Mouse (Mus musculus) lung, postnatal 0 days (tissue): ENCODE data around the gene Pdhb. TPM values are rescaled to one million over a fixed set of nuclear protein-coding genes. Genes with fewer than 3 reads are reported as not detected.
A peak's percentile ranks its signal among the peaks of the same experiment; 100 is the strongest.

Experiments used
- ATAC-seq: fragments of 200-750 bp; cut with Nextera tagmentation; 2 replicates; pipeline ENCODE4 v1.8.0; 2017; ENCODE audit warnings: moderate library complexity
- DNase-seq: peaks from one replicate; pipeline ENCODE4 v3.0.0-alpha.2; 2016; ENCODE audit warnings: low spot score
- H3K27ac ChIP-seq: fragments of 300-500 bp; sonication (generic); 2 replicates; pipeline ENCODE4 v1.5.1; 2014; ENCODE audit warnings: antibody characterized with exemption, mild to moderate bottlenecking, low read length, mixed read lengths
- H3K27me3 ChIP-seq: fragments of 300-500 bp; sonication (generic); replicated peaks from 2 replicates; pipeline ENCODE4 v1.6.1; 2014; ENCODE audit warnings: low read length, mixed read lengths; ENCODE audit not compliant: insufficient read depth
- H3K36me3 ChIP-seq: fragments of 300-500 bp; sonication (generic); 2 replicates; pipeline ENCODE4 v1.6.1; 2014; ENCODE audit warnings: low read length, mixed read lengths; ENCODE audit not compliant: insufficient read depth
- H3K4me1 ChIP-seq: fragments of 300-500 bp; sonication (generic); 2 replicates; pipeline ENCODE4 v1.6.1; 2014; ENCODE audit warnings: antibody characterized with exemption, low read depth, low read length, mixed read lengths; ENCODE audit not compliant: insufficient read depth
- H3K4me2 ChIP-seq: fragments of 300-500 bp; sonication (generic); replicated peaks from 2 replicates; pipeline ENCODE4 v1.6.1; 2014; ENCODE audit warnings: low read depth, mild to moderate bottlenecking, low read length, moderate library complexity, mixed read lengths
- H3K4me3 ChIP-seq: fragments of 300-500 bp; sonication (generic); 2 replicates; pipeline ENCODE4 v1.5.1; 2014; ENCODE audit warnings: low read depth, low read length
- H3K9ac ChIP-seq: fragments of 300-500 bp; sonication (generic); replicated peaks from 2 replicates; pipeline ENCODE4 v1.6.1; 2014; ENCODE audit warnings: low read depth, mild to moderate bottlenecking
- H3K9me3 ChIP-seq: fragments of 300-500 bp; sonication (generic); 2 replicates; pipeline ENCODE4 v1.6.1; 2016; ENCODE audit warnings: low read length, mixed read lengths
- CTCF ChIP-seq: IDR thresholded peaks from 2 replicates; pipeline ENCODE4 v1.5.1; 2016; ENCODE audit warnings: antibody characterized with exemption, mild to moderate bottlenecking
- EP300 ChIP-seq: IDR thresholded peaks from 2 replicates; pipeline ENCODE4 v1.6.1; 2016; ENCODE audit warnings: antibody characterized with exemption, mild to moderate bottlenecking, control low read depth
- WGBS: fragments of 180-500 bp; shearing (Covaris S2); extraction: QIAGEN DNeasy Blood & Tissue Kit; methylation state at CpG from one replicate; pipeline ENCODE4 v1.1.7; 2014; 5-methylcytosine and 5-hydroxymethylcytosine counted together
- polyA plus RNA-seq: library from polyadenylated mRNA; unstranded; fragments of >200 nt; fragmentation: Nextera tagmentation; extraction: Ambion mirVana; gene quantifications from 2 replicates; pipeline ENCODE4 v1.2.1, GENCODE M21; 2015

Pdhb gene
- polyA plus RNA-seq, 1 experiment from 2014 or later: 140 TPM

GRCm38 (mm10) chr14:8156947-8157346 lies 15.9 kb downstream of the Pdhb start:
- no peak for TF ChIP-seq EP300
- peak; percentile 66 for TF ChIP-seq CTCF
- no peak overlapping the region for H3K27ac ChIP-seq
- WGBS: 33% methylated on average over 3 of the region's 3 CpGs
- peak; percentile 21 for ATAC-seq
- no peak overlapping the region for H3K4me3 ChIP-seq
- no peak overlapping the region for H3K4me2 ChIP-seq
- no peak overlapping the region for H3K9ac ChIP-seq
- H3K9me3 ChIP-seq: no peaks in the 10 kb centered on the region
- no peaks in the 10 kb centered on the region for H3K4me1 ChIP-seq
- peaks cover 14% of the 10 kb centered on the region; the same call in 1 of the 2 replicates for H3K36me3 ChIP-seq
- H3K27me3 ChIP-seq: no peaks in the 10 kb centered on the region
- DNase-seq: peak; percentile 39

- WGBS: 83% methylated on average over 3 of the region's 3 CpGs
- H3K4me2 ChIP-seq: no peak overlapping the region
- ATAC-seq: no peak
These were observed 18.8 kb downstream of the Pdhb start for GRCm38 (mm10) chr14:8154072-8154471.

GRCm38 (mm10) chr14:8151757-8152156 lies 21.1 kb downstream of the Pdhb start:
- ATAC-seq (no peak), DNase-seq (no peak)
- TF ChIP-seq EP300 (no peak), CTCF (no peak)
- no peak overlapping the region for H3K4me2 ChIP-seq
- H3K4me1 ChIP-seq: no peaks in the 10 kb centered on the region
- WGBS: 95% methylated on average over 5 of the region's 5 CpGs
- no peak overlapping the region for H3K27ac ChIP-seq
- peaks cover 27% of the 10 kb centered on the region for H3K36me3 ChIP-seq
- H3K27me3 ChIP-seq: no peaks in the 10 kb centered on the region
- H3K4me3 ChIP-seq: no peak overlapping the region
- no peak overlapping the region for H3K9ac ChIP-seq
- H3K9me3 ChIP-seq: no peaks in the 10 kb centered on the region

More at GRCm38 (mm10) chr14:8154072-8154471, 18.8 kb downstream of the Pdhb start:
- no peak overlapping the region for H3K4me3 ChIP-seq
- DNase-seq: no peak
- no peak overlapping the region for H3K27ac ChIP-seq
- H3K36me3 ChIP-seq: peaks cover 27% of the 10 kb centered on the region
- no peaks in the 10 kb centered on the region for H3K27me3 ChIP-seq
- H3K9ac ChIP-seq: no peak overlapping the region
- no peaks in the 10 kb centered on the region for H3K9me3 ChIP-seq
- no peaks in the 10 kb centered on the region for H3K4me1 ChIP-seq
- no peak for TF ChIP-seq EP300

DNA sequence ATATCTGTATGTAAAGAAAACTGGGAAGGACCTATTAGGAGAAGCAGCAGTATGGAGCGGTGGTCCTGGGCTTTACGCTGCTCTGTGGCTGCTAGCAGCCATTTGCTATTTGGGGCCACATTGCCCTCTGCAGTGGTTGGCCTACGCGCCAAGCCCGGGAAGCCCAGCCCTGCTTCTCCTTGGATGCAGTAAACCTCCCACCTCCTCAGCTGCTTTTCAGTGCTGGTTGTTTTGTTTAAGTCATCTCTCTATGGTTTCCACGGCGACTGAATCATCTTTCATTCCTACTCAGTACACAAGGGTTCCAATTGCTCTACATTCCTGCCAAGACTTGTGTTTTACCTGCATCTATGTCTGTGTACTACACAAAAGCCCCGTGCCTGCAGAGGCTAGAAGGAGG lies 24.0 kb downstream of the Pdhb start:
- Histone ChIP-seq H3K27ac (no peak overlapping the region), H3K36me3 (peaks cover 25% of the 10 kb centered on the region), H3K9ac (no peak overlapping the region), H3K27me3 (no peaks in the 10 kb centered on the region), H3K4me3 (no peak overlapping the region), H3K4me1 (no peaks in the 10 kb centered on the region), H3K9me3 (no peaks in the 10 kb centered on the region), H3K4me2 (no peak overlapping the region)
- no peak for DNase-seq
- WGBS: 81% methylated on average over 8 of the region's 8 CpGs
- no peak for TF ChIP-seq EP300
- no peak for TF ChIP-seq CTCF
- ATAC-seq: no peak

DNA sequence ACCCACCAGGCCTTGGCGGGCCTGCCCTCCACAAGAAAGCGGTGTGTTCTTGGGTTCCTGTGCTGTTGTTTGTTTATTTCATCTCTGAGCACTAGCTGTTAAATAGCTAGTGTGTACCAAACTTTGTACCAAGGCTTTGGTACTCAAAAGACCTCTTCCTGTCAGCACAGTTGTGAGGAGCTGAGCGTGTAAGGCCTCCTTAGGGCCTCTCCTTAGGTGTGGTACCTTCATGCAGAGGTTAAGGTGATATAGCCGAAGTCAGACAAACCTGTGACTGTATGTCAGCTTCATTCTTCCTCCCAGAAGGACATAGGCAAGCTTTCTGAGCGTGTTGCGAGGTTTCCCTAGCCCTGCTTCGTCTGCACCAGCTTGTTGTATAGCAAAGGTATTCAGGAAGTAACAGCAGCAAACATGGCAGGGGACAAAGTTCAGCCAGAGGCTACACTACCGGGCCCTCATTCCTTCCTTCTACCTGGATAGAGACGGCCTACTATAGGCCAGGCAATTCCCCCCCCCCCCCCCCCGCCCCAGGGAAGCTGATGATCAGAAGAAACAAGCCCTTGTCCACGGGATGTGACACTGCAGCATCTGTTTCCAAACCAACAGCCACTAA lies 26.1 kb downstream of the Pdhb start:
- no peak for DNase-seq
- Histone ChIP-seq H3K27ac (no peak overlapping the region), H3K36me3 (peaks cover 19% of the 10 kb centered on the region; the same call in 1 of the 2 replicates), H3K4me2 (no peak overlapping the region), H3K9me3 (no peaks in the 10 kb centered on the region), H3K4me3 (no peak overlapping the region), H3K9ac (no peak overlapping the region), H3K4me1 (no peaks in the 10 kb centered on the region), H3K27me3 (no peaks in the 10 kb centered on the region)
- 87% methylated on average over 10 of the region's 11 CpGs for WGBS
- TF ChIP-seq EP300: no peak
- TF ChIP-seq CTCF: no peak
- ATAC-seq: no peak

GRCm38 (mm10) chr14:8145594-8146558 lies 26.9 kb downstream of the Pdhb start:
- Histone ChIP-seq H3K4me3 (no peak overlapping the region), H3K9ac (no peak overlapping the region), H3K9me3 (no peaks in the 10 kb centered on the region), H3K4me1 (no peaks in the 10 kb centered on the region), H3K36me3 (peaks cover 11% of the 10 kb centered on the region; the same call in 1 of the 2 replicates), H3K27me3 (no peaks in the 10 kb centered on the region), H3K27ac (no peak overlapping the region), H3K4me2 (no peak overlapping the region)
- ATAC-seq (no peak), DNase-seq (no peak)
- no peak for TF ChIP-seq EP300
- no peak for TF ChIP-seq CTCF
- 85% methylated on average over 13 of the region's 13 CpGs for WGBS
